Mouse (Mus musculus): Measurements from ENCODE around the gene Pold1. TPM values are rescaled to one million over a fixed set of nuclear protein-coding genes. Genes with fewer than 3 reads are reported as not detected.

The Pold1 gene
- polyA plus RNA-seq, 1 experiment from 2014 or later, result 69.5 TPM

- ATAC-seq (ENCODE audit: low FRiP score, low TSS enrichment), result no peak
- Histone ChIP-seq H3K4me2 (replicated peaks; ENCODE audit: low read depth, low read length) (no peak overlapping the region), H3K4me3 (ENCODE audit: low read length) (no peak overlapping the region), H3K27me3 (ENCODE audit: control insufficient read depth, insufficient read depth, low read length) (no peaks in the 10 kb centered on the region), H3K9ac (ENCODE audit: low read depth, low read length) (no peak overlapping the region), H3K9me3 (ENCODE audit: control insufficient read depth, low read length) (no peaks in the 10 kb centered on the region), H3K4me1 (ENCODE audit: control insufficient read depth, insufficient read depth, low read length) (peaks cover 5% of the 10 kb centered on the region; the same call in 1 of the 2 replicates), H3K27ac (ENCODE audit: low read depth, low read length) (no peak overlapping the region), H3K36me3 (ENCODE audit: control insufficient read depth, insufficient read depth, low read length) (peaks cover 40% of the 10 kb centered on the region)
- WGBS, result 95% methylated on average over 21 of the region's 21 CpGs
Observed at GRCm38 (mm10) chr7:44492166-44492826, 56.4 kb downstream of the Pold1 start.

- WGBS, result 95% methylated on average over 5 of the region's 5 CpGs
- H3K27ac ChIP-seq (ENCODE audit: low read depth, low read length), result no peak overlapping the region
- no peak overlapping the region for H3K9ac ChIP-seq (ENCODE audit: low read depth, low read length)
- H3K9me3 ChIP-seq (ENCODE audit: control insufficient read depth, low read length), result no peaks in the 10 kb centered on the region
- H3K27me3 ChIP-seq (ENCODE audit: control insufficient read depth, insufficient read depth, low read length), result no peaks in the 10 kb centered on the region
- no peak overlapping the region for H3K4me2 ChIP-seq (replicated peaks; ENCODE audit: low read depth, low read length)
- no peak overlapping the region for H3K4me3 ChIP-seq (ENCODE audit: low read length)
- H3K4me1 ChIP-seq (ENCODE audit: control insufficient read depth, insufficient read depth, low read length), result peaks cover 5% of the 10 kb centered on the region; the same call in 1 of the 2 replicates
- ATAC-seq (ENCODE audit: low FRiP score, low TSS enrichment), result no peak
- H3K36me3 ChIP-seq (ENCODE audit: control insufficient read depth, insufficient read depth, low read length), result peaks cover 40% of the 10 kb centered on the region
Observed at GRCm38 (mm10) chr7:44491391-44491790, 57.3 kb downstream of the Pold1 start.

- WGBS, result 92% methylated on average over 4 of the region's 4 CpGs
- no peak for ATAC-seq (ENCODE audit: low FRiP score, low TSS enrichment)
- peaks cover under 1% of the 10 kb centered on the region; the same call in 1 of the 2 replicates for H3K4me1 ChIP-seq (ENCODE audit: control insufficient read depth, insufficient read depth, low read length)
- no peak overlapping the region for H3K27ac ChIP-seq (ENCODE audit: low read depth, low read length)
- H3K27me3 ChIP-seq (ENCODE audit: control insufficient read depth, insufficient read depth, low read length), result no peaks in the 10 kb centered on the region
- H3K4me2 ChIP-seq (replicated peaks; ENCODE audit: low read depth, low read length), result no peak overlapping the region
- H3K4me3 ChIP-seq (ENCODE audit: low read length), result no peak overlapping the region
- no peaks in the 10 kb centered on the region for H3K9me3 ChIP-seq (ENCODE audit: control insufficient read depth, low read length)
- H3K36me3 ChIP-seq (ENCODE audit: control insufficient read depth, insufficient read depth, low read length), result peaks cover 40% of the 10 kb centered on the region
- no peak overlapping the region for H3K9ac ChIP-seq (ENCODE audit: low read depth, low read length)
Observed at GRCm38 (mm10) chr7:44490281-44490680, 58.4 kb downstream of the Pold1 start.

GRCm38 (mm10) chr7:44488545-44488944, 60.1 kb downstream of the Pold1 start:
- ATAC-seq (ENCODE audit: low FRiP score, low TSS enrichment), result no peak
- Histone ChIP-seq H3K4me1 (ENCODE audit: control insufficient read depth, insufficient read depth, low read length) (no peaks in the 10 kb centered on the region), H3K4me3 (ENCODE audit: low read length) (no peak overlapping the region), H3K4me2 (replicated peaks; ENCODE audit: low read depth, low read length) (no peak overlapping the region), H3K9me3 (ENCODE audit: control insufficient read depth, low read length) (no peaks in the 10 kb centered on the region), H3K27me3 (ENCODE audit: control insufficient read depth, insufficient read depth, low read length) (no peaks in the 10 kb centered on the region), H3K27ac (ENCODE audit: low read depth, low read length) (no peak overlapping the region), H3K36me3 (ENCODE audit: control insufficient read depth, insufficient read depth, low read length) (peaks cover 40% of the 10 kb centered on the region), H3K9ac (ENCODE audit: low read depth, low read length) (no peak overlapping the region)
- 93% methylated on average over 7 of the region's 8 CpGs for WGBS

- Histone ChIP-seq H3K27me3 (ENCODE audit: control insufficient read depth, insufficient read depth, low read length) (no peaks in the 10 kb centered on the region), H3K9me3 (ENCODE audit: control insufficient read depth, low read length) (no peaks in the 10 kb centered on the region), H3K4me1 (ENCODE audit: control insufficient read depth, insufficient read depth, low read length) (no peaks in the 10 kb centered on the region), H3K4me2 (replicated peaks; ENCODE audit: low read depth, low read length) (no peak overlapping the region), H3K27ac (ENCODE audit: low read depth, low read length) (no peak overlapping the region), H3K36me3 (ENCODE audit: control insufficient read depth, insufficient read depth, low read length) (peaks cover 36% of the 10 kb centered on the region), H3K9ac (ENCODE audit: low read depth, low read length) (no peak overlapping the region), H3K4me3 (ENCODE audit: low read length) (no peak overlapping the region)
- no peak for ATAC-seq (ENCODE audit: low FRiP score, low TSS enrichment)
- WGBS, result 92% methylated on average over 7 of the region's 7 CpGs
Observed at GRCm38 (mm10) chr7:44487936-44488335, 60.7 kb downstream of the Pold1 start.

- Histone ChIP-seq H3K9me3 (ENCODE audit: control insufficient read depth, low read length) (no peaks in the 10 kb centered on the region), H3K27me3 (ENCODE audit: control insufficient read depth, insufficient read depth, low read length) (peaks cover 7% of the 10 kb centered on the region; the same call in 1 of the 2 replicates), H3K4me1 (ENCODE audit: control insufficient read depth, insufficient read depth, low read length) (no peaks in the 10 kb centered on the region), H3K36me3 (ENCODE audit: control insufficient read depth, insufficient read depth, low read length) (peaks cover 28% of the 10 kb centered on the region), H3K4me3 (ENCODE audit: low read length) (no peak overlapping the region), H3K9ac (ENCODE audit: low read depth, low read length) (no peak overlapping the region), H3K4me2 (replicated peaks; ENCODE audit: low read depth, low read length) (no peak overlapping the region), H3K27ac (ENCODE audit: low read depth, low read length) (no peak overlapping the region)
- ATAC-seq (ENCODE audit: low FRiP score, low TSS enrichment), result no peak
- 71% methylated on average over 13 of the region's 13 CpGs for WGBS
Observed at GRCm38 (mm10) chr7:44486927-44487575, 61.6 kb downstream of the Pold1 start.

- Histone ChIP-seq H3K27ac (ENCODE audit: low read depth, low read length) (no peak overlapping the region), H3K9me3 (ENCODE audit: control insufficient read depth, low read length) (no peaks in the 10 kb centered on the region), H3K9ac (ENCODE audit: low read depth, low read length) (no peak overlapping the region), H3K4me2 (replicated peaks; ENCODE audit: low read depth, low read length) (no peak overlapping the region), H3K27me3 (ENCODE audit: control insufficient read depth, insufficient read depth, low read length) (peaks cover 7% of the 10 kb centered on the region; the same call in 1 of the 2 replicates), H3K36me3 (ENCODE audit: control insufficient read depth, insufficient read depth, low read length) (peaks cover 14% of the 10 kb centered on the region), H3K4me1 (ENCODE audit: control insufficient read depth, insufficient read depth, low read length) (no peaks in the 10 kb centered on the region), H3K4me3 (ENCODE audit: low read length) (no peak overlapping the region)
- 77% methylated on average over 7 of the region's 7 CpGs for WGBS
- no peak for ATAC-seq (ENCODE audit: low FRiP score, low TSS enrichment)
Observed at GRCm38 (mm10) chr7:44485572-44486195, 63.0 kb downstream of the Pold1 start.

GRCm38 (mm10) chr7:44484841-44485571, 63.6 kb downstream of the Pold1 start:
- no peaks in the 10 kb centered on the region for H3K9me3 ChIP-seq (ENCODE audit: control insufficient read depth, low read length)
- no peak overlapping the region for H3K27ac ChIP-seq (ENCODE audit: low read depth, low read length)
- H3K9ac ChIP-seq (ENCODE audit: low read depth, low read length), result no peak overlapping the region
- ATAC-seq (ENCODE audit: low FRiP score, low TSS enrichment), result peak; percentile 71
- H3K4me3 ChIP-seq (ENCODE audit: low read length), result no peak overlapping the region
- WGBS, result 39% methylated on average over 5 of the region's 5 CpGs
- peaks cover 8% of the 10 kb centered on the region; the same call in 1 of the 2 replicates for H3K36me3 ChIP-seq (ENCODE audit: control insufficient read depth, insufficient read depth, low read length)
- H3K27me3 ChIP-seq (ENCODE audit: control insufficient read depth, insufficient read depth, low read length), result peaks cover 7% of the 10 kb centered on the region; the same call in 1 of the 2 replicates
- no peaks in the 10 kb centered on the region for H3K4me1 ChIP-seq (ENCODE audit: control insufficient read depth, insufficient read depth, low read length)
- no peak overlapping the region for H3K4me2 ChIP-seq (replicated peaks; ENCODE audit: low read depth, low read length)

Data from kidney, embryonic 14.5 days (tissue).